Mouse (Mus musculus) lung, embryonic 16.5 days (tissue): ENCODE measurements around the gene Map1b. TPM values are rescaled to one million over a fixed set of nuclear protein-coding genes. Genes with fewer than 3 reads are reported as not detected.

Experiments used
- ATAC-seq: fragments of 200-750 bp; cut with Nextera tagmentation; 2 replicates; pipeline ENCODE4 v1.8.0; 2017; ENCODE audit warnings: low read depth, mild to moderate bottlenecking, moderate library complexity
- H3K27ac ChIP-seq: fragments of 300-500 bp; sonication (generic); 2 replicates; pipeline ENCODE4 v1.5.1; 2014; ENCODE audit warnings: mild to moderate bottlenecking, control low read depth, low read length
- H3K27me3 ChIP-seq: fragments of 300-500 bp; sonication (generic); 2 replicates; pipeline ENCODE4 v1.6.1; 2014; ENCODE audit warnings: low read depth, low read length, mixed read lengths; ENCODE audit not compliant: control insufficient read depth, insufficient read depth
- H3K36me3 ChIP-seq: fragments of 300-500 bp; sonication (generic); 2 replicates; pipeline ENCODE4 v1.6.1; 2014; ENCODE audit warnings: low read length; ENCODE audit not compliant: control insufficient read depth, insufficient read depth
- H3K4me1 ChIP-seq: fragments of 300-500 bp; sonication (generic); replicated peaks from 2 replicates; pipeline ENCODE4 v1.6.1; 2014; ENCODE audit warnings: low read length, mixed read lengths; ENCODE audit not compliant: control insufficient read depth, insufficient read depth
- H3K4me2 ChIP-seq: fragments of 300-500 bp; sonication (generic); 2 replicates; pipeline ENCODE4 v1.6.1; 2014; ENCODE audit warnings: low read depth, low read length, control low read depth
- H3K4me3 ChIP-seq: fragments of 300-500 bp; sonication (generic); 2 replicates; pipeline ENCODE4 v1.5.1; 2014; ENCODE audit warnings: mild to moderate bottlenecking, low read length, control low read depth
- H3K9ac ChIP-seq: fragments of 300-500 bp; sonication (generic); 2 replicates; pipeline ENCODE4 v1.6.1; 2014; ENCODE audit warnings: low read length, control low read depth
- H3K9me3 ChIP-seq: fragments of 300-500 bp; sonication (generic); 2 replicates; pipeline ENCODE4 v1.6.1; 2016; ENCODE audit warnings: low read length; ENCODE audit not compliant: control insufficient read depth
- WGBS: fragments of 180-500 bp; shearing (Covaris S2); extraction: QIAGEN DNeasy Blood & Tissue Kit; methylation state at CpG from one replicate; pipeline ENCODE4 v1.1.7; 2014; 5-methylcytosine and 5-hydroxymethylcytosine counted together
- polyA plus RNA-seq: library from polyadenylated mRNA; unstranded; fragments of >200 nt; fragmentation: Nextera tagmentation; extraction: Ambion mirVana; gene quantifications from 2 replicates; pipeline ENCODE4 v1.2.1, GENCODE M21; 2015

The Map1b gene
- polyA plus RNA-seq, 1 experiment from 2014 or later, result 67.1 TPM

DNA sequence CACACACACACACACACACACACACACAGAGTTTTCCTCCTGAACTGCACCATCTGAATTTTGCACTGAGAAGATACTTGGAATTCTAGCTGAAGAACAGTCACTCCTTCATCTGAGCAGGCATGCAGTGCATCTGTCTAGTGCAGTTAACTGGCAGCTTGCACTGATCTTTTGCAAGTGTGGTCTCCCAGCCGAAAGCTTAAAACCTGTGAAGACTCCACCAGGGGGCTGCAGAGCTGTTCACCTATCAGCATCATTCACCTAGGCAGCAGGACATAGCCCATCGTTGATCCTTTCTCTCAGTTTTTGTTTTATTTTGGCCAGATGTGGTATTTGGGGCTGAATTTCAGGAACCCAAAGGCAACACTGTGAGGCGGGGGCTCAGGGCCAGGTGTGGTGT is 15.7 kb downstream of the Map1b start:
- Histone ChIP-seq H3K4me1 (peaks cover 6% of the 10 kb centered on the region; the same call in 1 of the 2 replicates), H3K4me2 (no peak overlapping the region), H3K27ac (no peak overlapping the region), H3K9ac (no peak overlapping the region), H3K36me3 (no peaks in the 10 kb centered on the region), H3K27me3 (no peaks in the 10 kb centered on the region), H3K9me3 (no peaks in the 10 kb centered on the region), H3K4me3 (no peak overlapping the region)
- 56% methylated on average over 3 of the region's 3 CpGs for WGBS
- no peak for ATAC-seq

DNA sequence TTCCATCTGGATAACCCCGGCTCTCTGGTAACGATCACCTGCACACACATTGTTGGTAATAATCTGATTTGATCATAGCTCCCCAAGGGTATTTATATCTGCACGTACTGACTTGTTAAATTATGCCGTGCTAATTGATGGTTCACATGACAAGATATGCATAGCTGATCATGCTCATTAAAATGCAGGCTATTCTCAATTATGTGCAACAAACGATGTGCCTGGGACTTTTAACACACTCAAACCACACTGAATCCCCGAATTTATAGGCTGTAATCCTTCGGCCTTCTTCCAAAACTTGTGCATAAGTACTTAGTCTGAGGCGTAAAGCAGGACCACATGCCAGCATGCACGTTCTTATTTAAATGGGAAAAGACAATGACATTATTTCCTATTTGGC is 16.6 kb downstream of the Map1b start:
- Histone ChIP-seq H3K4me3 (no peak overlapping the region), H3K9ac (no peak overlapping the region), H3K36me3 (no peaks in the 10 kb centered on the region), H3K9me3 (no peaks in the 10 kb centered on the region), H3K4me2 (no peak overlapping the region), H3K27ac (no peak overlapping the region), H3K27me3 (no peaks in the 10 kb centered on the region), H3K4me1 (peaks cover 4% of the 10 kb centered on the region; the same call in 1 of the 2 replicates)
- ATAC-seq, result no peak
- WGBS, result 84% methylated on average over 9 of the region's 9 CpGs

DNA sequence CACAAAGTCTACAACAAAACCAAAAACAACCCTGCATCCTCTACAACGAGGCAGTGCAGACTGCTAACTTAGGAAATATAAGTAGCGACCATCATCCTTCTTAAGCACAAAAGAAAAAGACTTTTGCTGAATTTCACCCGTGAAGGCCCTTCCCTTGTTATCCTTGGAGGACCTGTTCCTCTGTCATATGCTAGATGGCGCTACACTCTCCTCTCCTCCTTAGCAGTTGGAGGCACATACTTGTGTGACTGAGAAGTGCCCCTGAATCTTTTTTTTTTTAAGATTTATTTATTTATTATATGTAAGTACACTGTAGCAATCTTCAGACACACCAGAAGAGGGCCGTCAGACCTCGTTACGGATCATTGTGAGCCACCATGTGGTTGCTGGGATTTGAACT is 20.2 kb downstream of the Map1b start:
- 85% methylated on average over 7 of the region's 7 CpGs for WGBS
- H3K27ac ChIP-seq, result no peak overlapping the region
- H3K4me1 ChIP-seq, result no peaks in the 10 kb centered on the region
- H3K36me3 ChIP-seq, result no peaks in the 10 kb centered on the region
- no peak for ATAC-seq
- H3K4me3 ChIP-seq, result no peak overlapping the region
- H3K9me3 ChIP-seq, result no peaks in the 10 kb centered on the region
- H3K4me2 ChIP-seq, result no peak overlapping the region
- no peaks in the 10 kb centered on the region for H3K27me3 ChIP-seq
- H3K9ac ChIP-seq, result no peak overlapping the region

DNA sequence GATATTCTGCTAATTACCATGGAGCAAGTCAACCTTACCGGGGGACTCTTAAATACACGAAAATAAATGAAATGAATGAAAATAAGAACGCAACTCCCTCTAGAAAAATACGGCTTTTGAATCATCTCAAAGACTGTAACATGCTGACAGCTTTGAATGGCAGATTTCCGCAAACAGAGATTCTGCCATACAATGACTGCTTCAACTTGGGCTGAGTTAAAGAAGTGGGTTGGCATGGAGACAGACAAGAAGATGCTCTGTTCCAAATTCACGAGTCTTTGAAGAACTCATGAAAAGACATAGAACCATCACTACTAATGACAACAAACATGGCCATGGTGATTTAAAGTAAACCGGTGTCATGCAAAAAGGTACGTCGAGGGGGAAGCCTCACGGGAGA is 21.9 kb downstream of the Map1b start:
- no peaks in the 10 kb centered on the region for H3K27me3 ChIP-seq
- H3K4me1 ChIP-seq, result no peaks in the 10 kb centered on the region
- no peak overlapping the region for H3K27ac ChIP-seq
- H3K36me3 ChIP-seq, result no peaks in the 10 kb centered on the region
- no peaks in the 10 kb centered on the region for H3K9me3 ChIP-seq
- WGBS, result 82% methylated on average over 10 of the region's 10 CpGs
- no peak overlapping the region for H3K4me2 ChIP-seq
- ATAC-seq, result no peak
- H3K4me3 ChIP-seq, result no peak overlapping the region
- no peak overlapping the region for H3K9ac ChIP-seq

- ATAC-seq, result no peak
- Histone ChIP-seq H3K27me3 (no peaks in the 10 kb centered on the region), H3K9me3 (no peaks in the 10 kb centered on the region), H3K4me2 (no peak overlapping the region), H3K9ac (no peak overlapping the region), H3K4me1 (no peaks in the 10 kb centered on the region), H3K4me3 (no peak overlapping the region), H3K27ac (no peak overlapping the region), H3K36me3 (no peaks in the 10 kb centered on the region)
- 87% methylated on average over 5 of the region's 5 CpGs for WGBS
These were observed 22.9 kb downstream of the Map1b start for GRCm38 (mm10) chr13:99493304-99493904.

- Histone ChIP-seq H3K4me1 (no peaks in the 10 kb centered on the region), H3K36me3 (no peaks in the 10 kb centered on the region), H3K9ac (no peak overlapping the region), H3K9me3 (no peaks in the 10 kb centered on the region), H3K4me3 (no peak overlapping the region), H3K4me2 (no peak overlapping the region), H3K27ac (no peak overlapping the region), H3K27me3 (no peaks in the 10 kb centered on the region)
- no peak for ATAC-seq
- 42% methylated on average over 7 of the region's 7 CpGs for WGBS
These were observed 23.6 kb downstream of the Map1b start for GRCm38 (mm10) chr13:99492619-99493303.

GRCm38 (mm10) chr13:99489998-99490397 is 26.3 kb downstream of the Map1b start:
- WGBS, result 93% methylated on average over 4 of the region's 4 CpGs
- Histone ChIP-seq H3K27ac (no peak overlapping the region), H3K9me3 (no peaks in the 10 kb centered on the region), H3K9ac (no peak overlapping the region), H3K4me2 (no peak overlapping the region), H3K4me3 (no peak overlapping the region), H3K27me3 (no peaks in the 10 kb centered on the region), H3K36me3 (no peaks in the 10 kb centered on the region), H3K4me1 (no peaks in the 10 kb centered on the region; the same call in 1 of the 2 replicates)
- ATAC-seq, result no peak

DNA sequence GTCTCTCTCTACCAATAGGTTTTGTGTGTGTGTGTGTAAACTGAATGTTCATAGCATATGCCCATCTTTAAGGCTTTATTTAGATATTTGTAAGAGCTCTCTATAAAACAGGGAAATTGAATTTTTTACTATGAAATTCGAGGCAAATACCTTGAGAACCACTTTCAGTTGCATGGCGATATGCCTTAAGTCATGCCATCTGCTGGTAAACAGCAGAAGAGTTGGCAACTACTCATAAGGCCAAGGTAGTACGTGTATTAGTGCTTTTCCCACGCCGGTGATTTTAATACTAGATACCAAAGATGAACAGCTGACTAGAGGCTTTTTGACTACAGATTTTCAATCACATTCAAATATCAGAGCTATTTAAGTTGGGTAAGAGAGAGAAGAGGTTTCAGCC is 27.2 kb downstream of the Map1b start:
- no peak overlapping the region for H3K4me3 ChIP-seq
- H3K36me3 ChIP-seq, result no peaks in the 10 kb centered on the region
- H3K9me3 ChIP-seq, result no peaks in the 10 kb centered on the region
- no peaks in the 10 kb centered on the region for H3K27me3 ChIP-seq
- no peak overlapping the region for H3K4me2 ChIP-seq
- no peak overlapping the region for H3K27ac ChIP-seq
- H3K4me1 ChIP-seq, result no peaks in the 10 kb centered on the region; the same call in 1 of the 2 replicates
- ATAC-seq, result no peak
- WGBS, result 88% methylated on average over 5 of the region's 5 CpGs
- no peak overlapping the region for H3K9ac ChIP-seq

GRCm38 (mm10) chr13:99485861-99486260 is 30.5 kb downstream of the Map1b start:
- Histone ChIP-seq H3K27me3 (no peaks in the 10 kb centered on the region), H3K4me2 (no peak overlapping the region), H3K36me3 (no peaks in the 10 kb centered on the region), H3K9ac (no peak overlapping the region), H3K4me1 (peaks cover 9% of the 10 kb centered on the region), H3K4me3 (no peak overlapping the region), H3K27ac (no peak overlapping the region), H3K9me3 (no peaks in the 10 kb centered on the region)
- 87% methylated on average over 9 of the region's 9 CpGs for WGBS
- ATAC-seq, result no peak
